Mouse (Mus musculus) regulatory T cell (primary cell): ENCODE results near the gene Cxcl9.
"Not testable (repeated sequence)": the region's sequence is repeated elsewhere in the genome, so short reads cannot be mapped to it uniquely, and the experiment has no call there.

Experiments
- in situ Hi-C: fragments of 300-600 bp; cut with MboI, MseI; formaldehyde crosslinking; loops from one replicate; pipeline ENCODE4 v1.15.1; 2025; ENCODE audit warnings: high pct_unique_total_duplicates

The Cxcl9 gene

DNA sequence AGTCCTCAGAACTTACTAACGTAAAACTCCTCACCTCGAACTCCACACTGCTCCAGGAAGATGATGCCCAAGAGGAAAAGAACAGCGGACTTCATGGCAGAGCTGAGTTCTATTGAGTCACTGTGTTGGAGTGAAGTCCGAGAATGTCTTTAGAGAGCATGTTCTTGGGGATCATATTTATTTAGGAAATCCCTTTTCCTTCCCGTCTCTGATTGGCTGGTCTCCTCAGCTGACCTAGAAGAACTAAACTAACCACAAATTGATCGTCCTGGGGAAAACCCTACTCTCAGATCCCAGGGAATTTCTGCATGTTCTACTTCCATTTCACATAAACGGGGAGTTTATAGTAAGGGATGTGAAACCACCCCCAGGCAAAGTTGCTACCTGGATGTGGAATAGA lies at the start of gene Cxcl9:
Gene Cxcl9 (minus strand): TSS at position 151 of the 400 bp plus-strand sequence.
- in situ Hi-C loops: no loop called here

DNA sequence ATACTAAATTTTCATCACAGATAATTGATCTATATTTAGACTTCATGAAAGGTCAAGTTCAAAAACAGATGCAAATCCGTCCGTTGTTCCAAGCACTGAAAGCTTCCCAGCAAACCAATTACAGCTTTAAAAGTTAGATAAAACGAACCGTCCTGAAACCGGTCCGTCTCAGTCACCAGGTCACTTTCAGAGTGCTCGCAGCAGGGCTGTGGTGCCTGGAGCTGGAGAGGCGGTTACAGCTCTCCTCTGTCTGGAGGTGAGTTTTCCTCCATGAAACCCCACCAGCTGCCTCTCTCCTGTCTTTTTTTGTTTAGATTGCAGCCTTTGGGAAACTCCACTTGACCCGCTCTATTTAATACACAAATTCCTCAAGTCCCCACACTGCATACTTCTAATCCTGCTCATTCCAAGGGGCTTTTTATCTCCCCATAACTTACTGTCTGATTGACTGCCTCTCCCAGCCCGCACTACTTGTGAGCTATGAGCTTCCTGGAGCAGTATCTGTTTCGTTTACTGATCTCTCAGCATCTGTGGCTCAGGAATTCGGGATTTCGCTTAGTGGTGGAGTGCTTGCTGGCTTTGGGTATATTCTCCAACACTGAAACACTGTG lies 49.0 kb upstream of the Cxcl9 start:
- in situ Hi-C loops: no loop called here

DNA sequence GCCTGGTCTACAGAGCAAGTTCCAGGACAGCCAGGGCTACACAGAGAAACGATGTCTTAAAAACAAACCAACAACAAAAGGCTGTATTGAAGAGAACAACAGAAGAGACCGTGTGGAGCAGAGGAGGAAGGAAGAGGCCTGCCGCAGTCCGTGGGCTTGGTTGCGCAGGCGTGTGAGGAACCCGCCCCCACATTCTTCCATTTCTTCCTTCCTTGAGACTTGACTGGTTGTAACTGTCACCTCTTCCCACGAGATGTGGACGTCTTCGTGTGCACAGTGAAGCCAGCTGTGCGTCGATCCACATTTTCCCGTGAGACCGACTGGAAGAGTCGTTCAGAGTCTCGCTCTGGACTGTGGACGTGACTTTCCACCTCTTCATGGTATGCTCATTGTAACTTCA lies 47.5 kb upstream of the Cxcl9 start:
- in situ Hi-C loops: no loop called here

DNA sequence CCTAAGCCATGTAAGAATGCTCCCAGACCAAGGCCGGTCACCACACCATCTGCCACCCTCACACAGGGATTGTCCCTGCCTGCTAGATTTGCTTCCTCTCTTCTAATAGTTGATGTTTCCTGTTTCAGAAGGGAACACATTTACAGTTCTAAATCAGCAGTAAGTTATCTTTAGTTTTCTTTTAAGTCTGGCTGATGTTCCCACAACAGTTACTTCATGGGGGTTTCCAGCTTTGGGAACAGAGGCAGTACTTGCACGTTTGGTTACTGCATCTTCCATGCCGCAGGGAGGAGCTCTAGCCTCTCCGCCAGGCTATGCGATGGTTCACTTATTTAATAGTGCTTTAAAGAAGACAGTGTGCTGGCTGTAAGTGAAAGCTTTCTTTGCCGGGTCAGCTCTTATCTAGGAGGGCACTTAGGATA lies 46.9 kb upstream of the Cxcl9 start:
- in situ Hi-C loops: no loop called here

DNA sequence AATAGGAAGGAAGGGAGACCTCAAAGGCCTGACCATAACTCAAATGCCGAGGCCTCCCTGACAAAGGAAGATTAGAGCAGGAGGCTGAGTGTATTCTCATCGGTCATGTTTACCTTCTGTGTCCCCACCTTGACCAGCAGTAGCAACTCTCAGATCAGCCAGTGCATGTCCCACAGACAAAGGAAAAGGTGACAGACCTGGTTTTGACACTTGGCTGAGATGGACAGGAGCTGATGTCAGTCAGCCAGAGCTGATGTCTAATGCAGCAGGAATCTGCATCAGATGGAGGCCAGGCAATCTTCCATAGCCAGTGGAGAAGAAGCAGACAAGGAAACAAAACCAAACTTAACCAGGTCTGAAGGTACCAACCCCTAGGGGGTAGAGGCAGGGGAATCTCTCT lies 44.7 kb upstream of the Cxcl9 start:
- in situ Hi-C loops: no loop called here

DNA sequence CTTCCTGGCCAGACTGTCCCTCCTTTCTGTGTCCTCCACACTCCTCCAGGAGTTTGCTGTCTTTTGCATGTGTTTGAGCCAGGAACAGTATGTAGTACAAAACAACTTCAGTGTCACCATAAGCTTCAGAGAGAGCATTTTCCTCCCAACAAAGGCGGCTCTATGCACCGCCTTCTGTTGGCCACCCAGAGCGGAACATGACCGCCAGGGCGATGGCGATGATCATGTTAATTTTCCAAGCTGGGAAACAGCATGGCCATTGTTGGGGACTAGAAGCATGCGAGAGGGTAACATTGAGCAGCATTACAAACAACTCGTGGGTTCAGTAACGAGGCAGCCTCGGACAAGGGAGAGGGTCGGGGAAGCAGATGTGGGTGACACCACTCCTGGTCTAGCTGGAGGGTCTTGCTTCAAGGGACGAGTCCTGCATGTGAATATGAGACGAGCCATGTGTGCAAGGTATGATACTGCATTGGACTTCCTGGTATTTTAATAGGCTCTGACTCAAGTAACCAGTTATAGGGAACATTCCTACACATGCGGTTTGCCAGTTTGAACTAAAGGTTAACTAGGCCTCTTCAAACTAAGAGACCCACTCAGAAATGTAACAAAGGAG lies 43.6 kb upstream of the Cxcl9 start:
- in situ Hi-C loops: no loop called here

DNA sequence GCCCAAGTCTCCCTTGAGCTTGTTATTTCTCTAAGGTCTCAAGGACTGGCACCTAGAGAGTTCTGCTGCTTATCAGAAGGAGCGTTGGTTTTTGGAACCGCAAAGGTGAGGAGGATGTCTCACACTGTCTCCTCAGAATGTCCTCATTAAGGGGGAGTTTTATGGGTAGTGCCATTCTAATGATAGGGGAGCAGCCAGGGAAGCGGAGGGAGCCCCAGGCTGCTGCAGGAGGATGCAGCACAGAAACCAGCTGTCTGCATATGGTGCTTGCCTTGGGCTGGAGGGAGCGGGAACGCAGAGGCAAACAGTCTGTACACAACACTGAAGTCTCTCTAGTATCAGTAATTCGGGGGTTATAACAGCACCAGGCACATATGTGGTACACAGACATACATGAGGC lies 43.0 kb upstream of the Cxcl9 start:
- in situ Hi-C loops: no loop called here

DNA sequence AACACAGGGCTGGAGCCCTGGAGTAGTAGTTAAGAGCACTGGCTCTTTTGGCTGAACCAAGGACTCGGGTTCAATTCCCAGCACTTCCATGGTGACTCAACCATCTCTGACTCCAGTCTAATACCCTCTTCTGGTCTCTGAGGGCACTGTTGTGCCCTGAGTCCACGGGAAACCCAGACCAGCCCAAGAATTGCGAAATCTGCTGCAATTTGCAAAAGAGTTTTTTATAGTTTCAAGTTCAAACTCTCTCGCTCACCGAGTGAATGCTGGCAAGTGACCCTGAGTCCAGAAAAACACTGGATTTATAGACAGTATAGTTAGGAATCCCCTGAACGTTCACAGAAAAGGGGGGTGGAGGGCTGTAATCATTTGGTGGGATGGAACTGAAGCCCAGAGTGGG lies 42.5 kb upstream of the Cxcl9 start:
- in situ Hi-C loops: no loop called here

DNA sequence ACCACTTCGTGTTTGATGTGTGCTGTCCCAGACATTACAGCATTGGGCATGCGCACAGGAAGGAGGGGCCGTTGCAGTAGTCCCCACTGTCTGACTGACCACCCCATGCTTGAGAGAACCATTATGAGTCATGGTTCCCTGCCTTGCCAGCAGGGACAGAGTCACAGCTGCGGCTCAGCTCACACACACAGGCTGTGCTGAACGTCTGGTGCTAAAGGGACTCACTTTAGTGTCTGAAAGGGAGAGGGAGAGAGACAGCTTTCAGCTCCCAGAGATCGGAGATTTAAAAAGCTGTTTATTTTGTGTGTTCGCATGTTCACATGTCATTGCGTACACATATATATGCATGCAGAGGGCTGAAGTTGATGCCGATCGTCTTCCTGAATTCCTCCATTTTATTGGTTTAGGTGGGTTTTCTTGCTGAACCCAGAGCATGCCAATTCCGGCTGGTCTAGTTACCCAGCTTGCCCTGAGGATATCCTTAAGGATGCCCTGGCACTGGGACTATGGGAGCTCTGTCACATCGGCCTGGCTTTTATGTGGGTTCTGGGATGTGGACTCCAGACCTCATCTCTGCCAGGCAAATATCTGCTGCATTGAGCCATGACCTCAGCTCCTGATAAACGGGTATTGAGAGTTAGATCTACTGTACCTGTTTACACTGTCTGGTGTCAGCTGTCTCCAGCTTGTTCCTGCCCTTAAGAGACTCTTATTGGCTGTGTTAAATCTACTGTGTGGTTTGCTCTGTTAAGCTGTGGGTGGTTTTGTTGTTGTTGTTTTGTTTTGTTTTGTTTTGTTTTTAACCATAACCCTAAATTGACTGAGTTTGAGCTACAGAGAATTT lies 41.5 kb upstream of the Cxcl9 start:
- in situ Hi-C loops: no loop called here

DNA sequence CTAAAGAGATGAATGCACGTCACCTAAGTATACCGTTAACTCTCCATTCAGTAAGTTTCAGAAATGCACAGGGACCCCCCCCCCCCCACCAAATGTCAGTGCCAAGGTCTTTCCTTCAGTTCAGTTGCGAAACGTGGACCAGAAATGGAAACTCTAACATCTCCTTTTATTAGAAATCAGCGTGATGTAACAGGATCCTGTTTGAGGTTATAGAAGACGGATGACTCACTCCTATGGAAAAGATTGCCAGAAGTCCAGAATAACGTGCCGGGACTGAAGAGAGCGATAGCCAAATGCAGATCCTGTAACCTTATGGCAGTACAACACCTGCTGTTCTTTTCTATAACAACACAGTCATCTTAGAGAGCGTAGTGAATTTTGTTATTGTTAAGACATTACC lies 40.5 kb upstream of the Cxcl9 start:
- in situ Hi-C loops: no loop called here

DNA sequence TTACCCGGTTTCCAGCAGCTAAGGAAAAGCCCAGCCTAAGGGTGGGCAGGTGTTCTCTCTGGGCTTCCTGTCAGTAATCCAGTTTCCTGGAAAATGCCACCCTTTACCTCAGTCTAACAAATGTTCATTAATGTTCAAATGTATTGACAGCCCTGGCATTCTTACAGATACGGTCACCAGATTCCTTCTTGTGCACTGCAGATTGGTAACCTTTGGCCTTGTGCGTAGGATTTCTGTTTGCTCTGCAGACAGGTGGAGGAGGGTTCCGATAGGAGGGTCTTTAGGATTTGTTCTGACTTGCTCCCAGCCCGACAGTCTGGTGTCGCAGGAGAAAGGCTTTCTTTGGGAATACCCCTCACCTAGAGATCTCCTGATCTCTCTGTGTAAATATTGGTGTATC lies 38.7 kb upstream of the Cxcl9 start:
- in situ Hi-C loops: no loop called here

DNA sequence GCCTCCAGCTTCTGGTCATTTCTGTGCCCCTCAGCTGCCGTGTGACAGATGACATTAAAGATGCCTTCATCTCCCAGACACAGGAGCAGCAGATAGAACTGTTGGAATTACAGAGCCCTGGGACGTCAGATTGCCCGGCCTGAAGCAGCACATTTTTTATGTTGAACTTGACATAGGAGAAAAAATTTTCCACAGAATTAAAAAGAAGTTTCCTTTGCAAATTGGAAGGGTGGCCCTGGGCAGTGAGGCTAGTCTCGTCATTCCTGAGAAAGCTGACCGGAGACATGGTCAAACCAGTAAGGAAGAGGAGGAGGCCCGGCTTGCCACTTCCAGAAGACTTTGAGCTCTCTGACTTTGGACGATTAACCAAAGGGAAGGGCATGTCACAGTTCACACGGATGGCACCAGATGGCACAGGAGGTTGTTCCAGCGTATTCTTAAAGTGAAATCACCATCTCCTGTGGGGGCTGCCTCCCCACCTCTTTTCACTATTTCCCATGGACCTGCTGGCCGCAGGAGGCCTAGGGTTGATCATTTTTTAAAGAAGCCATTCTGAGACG lies 37.3 kb upstream of the Cxcl9 start:
- in situ Hi-C loops: no loop called here

DNA sequence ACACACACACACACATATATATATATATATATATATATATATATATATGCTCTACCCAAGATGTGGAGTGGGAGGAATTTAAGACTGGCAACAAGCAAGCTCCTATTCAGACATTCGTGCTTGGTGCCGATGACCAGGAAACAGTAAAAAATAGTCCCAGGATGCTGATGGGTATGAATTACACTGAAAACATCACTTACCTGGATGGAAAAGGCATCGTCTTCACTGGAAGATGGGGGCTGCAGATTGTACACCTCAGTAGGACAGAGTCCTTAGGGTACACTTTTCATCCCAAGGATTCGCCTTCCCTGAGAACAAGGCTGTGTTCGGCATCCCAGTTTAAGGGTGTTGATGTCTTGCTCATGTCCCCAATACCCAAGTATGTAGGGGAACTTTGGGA lies 36.1 kb upstream of the Cxcl9 start:
- in situ Hi-C loops: no loop called here

DNA sequence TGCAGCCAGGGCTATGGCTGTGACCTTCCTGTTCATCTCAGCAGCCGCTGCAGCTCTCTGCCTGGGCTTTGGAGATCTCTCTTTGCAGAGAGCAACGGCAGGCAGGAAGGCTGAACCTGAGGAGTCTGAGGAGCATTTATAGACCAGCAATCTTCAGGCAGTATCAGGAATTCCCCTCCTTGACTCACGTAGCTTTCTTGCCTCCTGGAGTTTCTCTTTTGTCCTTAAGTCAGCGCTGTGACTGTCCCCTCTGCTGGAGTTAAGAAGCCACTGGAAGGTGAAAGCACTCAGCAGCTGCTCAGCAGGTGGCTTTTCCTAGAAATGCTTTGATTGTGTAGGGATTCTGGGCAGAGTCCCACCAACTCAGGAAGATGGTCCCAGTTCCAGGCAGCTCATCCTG lies 35.3 kb upstream of the Cxcl9 start:
- in situ Hi-C loops: no loop called here

DNA sequence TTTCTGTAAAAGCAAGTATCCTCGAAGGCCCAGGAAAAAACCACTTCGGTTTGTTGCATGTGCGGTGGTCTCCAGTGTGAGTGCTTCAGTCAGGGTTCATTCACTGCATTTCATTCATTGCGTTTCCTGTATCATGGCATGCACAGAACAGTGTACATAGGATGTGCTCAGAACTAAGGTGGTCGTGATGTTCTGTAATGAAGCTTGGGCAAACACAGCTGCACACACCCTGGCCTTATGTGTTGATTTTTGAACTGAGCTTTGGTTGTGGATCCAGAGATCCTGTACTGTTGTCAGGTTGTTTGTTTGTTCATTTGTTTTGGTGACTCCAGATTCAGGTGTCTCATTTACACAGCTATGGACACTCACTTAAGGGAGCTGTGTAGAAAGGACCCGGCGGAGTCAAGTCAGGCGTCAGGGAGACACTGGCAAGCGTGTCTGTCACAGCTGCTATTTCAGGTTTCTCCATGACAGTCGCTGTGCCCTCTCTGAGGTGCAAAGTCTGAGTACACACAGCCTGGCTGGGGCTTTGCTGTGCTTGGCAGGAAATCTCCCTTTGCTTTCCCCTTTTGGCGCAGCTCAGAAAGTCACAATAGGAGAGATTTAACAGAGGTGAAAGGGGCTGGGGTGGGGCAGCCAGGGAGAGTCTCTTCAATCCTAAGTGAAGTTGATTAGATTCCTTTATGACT lies 31.0 kb upstream of the Cxcl9 start:
- in situ Hi-C loops: no loop called here

DNA sequence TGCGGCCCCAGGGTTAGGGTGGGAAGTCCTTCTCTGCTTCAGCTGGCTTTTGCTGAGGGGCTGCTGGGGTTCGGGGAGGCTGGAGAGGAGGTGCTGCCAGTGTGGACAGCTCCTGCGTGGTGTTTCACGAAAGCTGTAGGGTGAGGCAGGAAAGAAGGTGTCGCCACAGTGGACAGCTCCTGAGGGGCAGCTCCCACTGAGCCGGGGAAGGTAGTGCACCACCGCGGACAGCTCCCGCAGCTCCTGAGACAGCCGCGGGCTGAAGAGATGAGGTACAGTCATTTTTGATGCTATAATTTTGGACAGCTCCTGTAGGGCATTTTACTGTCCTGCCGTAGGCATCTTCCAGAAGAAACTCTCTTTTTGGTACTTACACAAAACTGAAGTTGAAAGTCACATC lies 30.2 kb upstream of the Cxcl9 start:
- in situ Hi-C loops: no loop called here

DNA sequence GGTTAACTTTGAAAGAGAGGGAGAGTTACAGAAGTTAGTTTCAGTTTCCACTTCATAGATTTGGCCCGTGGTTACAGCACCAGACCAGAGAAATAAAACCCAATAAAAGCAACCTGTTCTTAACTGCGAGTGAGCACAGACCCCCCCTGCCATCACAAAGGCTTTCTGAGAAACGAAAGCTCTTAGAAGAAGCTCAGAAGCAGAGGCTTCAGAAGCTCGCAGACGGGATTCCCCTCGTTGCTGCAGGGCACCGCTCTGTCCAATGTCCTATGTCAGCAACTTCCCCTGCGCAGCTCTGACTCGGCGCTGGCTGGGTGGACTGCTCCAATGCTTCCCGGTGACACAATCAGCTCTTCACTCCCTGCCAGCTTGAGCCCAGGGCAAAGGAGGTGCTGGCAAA lies 25.6 kb upstream of the Cxcl9 start:
- in situ Hi-C loops: no loop called here

DNA sequence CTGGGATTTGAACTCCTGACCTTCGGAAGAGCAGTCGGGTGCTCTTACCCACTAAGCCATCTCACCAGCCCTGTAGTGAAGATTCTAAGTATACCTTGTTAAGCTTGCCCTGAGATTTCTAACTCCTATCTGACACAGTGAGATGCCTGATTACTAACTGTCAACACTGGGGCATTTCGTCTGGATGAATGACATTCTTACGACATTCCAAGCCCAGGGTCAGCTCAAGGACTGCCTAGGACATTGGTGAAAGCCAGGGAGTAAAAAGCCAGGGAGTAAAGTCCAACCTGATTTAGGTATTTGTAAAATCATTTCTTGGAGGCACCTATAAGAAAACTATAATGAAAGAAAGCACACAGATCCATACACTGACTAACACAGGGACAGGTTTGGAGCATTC lies 24.8 kb upstream of the Cxcl9 start:
- in situ Hi-C loops: not testable (repeated sequence)

DNA sequence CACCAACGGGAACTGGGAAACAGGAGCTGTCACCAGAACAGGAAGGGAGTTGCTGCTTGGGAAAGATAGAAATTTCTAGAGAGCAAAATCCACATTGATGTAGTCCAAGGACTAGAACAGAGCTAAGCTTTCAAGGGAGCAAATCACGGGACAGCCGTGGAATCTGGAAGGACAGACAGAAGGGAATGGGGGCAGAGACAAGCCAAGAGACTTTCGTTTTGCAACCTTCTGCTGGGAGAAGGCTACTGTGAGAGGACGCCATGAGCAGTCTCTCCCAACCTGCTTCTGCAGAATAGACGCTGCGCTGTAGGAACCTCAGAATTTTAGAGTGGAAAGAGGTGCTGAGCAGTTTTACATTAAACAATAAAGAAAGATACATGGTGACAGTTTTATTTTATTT lies 21.9 kb upstream of the Cxcl9 start:
- in situ Hi-C loops: no loop called here

DNA sequence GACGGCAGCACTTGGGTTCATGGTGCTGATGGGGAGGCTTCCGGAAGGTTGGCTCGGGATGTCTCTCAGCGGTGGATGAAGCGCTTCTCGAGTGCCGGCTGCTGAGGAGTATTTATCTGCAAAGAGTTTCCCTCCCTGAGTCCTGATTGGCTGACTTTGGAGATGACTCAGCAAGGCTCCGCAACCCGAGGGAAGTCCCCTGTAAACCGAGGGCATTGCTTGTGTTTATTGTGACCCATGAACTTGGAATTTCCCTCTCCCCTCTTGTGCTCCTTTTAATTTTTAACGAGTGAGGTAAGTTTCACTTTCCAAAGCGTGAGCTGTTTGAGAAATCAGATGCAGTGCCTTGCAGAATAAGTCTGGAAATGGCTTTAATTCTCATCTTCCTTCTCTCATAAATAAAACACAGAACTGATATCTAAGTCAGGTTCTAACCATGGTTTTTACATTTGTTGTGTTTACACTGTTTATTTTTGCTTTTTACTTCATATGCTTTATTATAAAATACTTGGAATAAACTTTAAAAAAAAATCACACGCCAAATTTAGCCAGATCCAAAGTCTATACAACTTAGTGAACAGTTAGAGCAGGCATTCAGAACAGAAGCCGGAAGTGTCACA lies 21.0 kb upstream of the Cxcl9 start, which contains the start of gene Cxcl10:
Gene Cxcl10 (minus strand): TSS at position 96 of the 620 bp plus-strand sequence.
- in situ Hi-C loops: no loop called here

DNA sequence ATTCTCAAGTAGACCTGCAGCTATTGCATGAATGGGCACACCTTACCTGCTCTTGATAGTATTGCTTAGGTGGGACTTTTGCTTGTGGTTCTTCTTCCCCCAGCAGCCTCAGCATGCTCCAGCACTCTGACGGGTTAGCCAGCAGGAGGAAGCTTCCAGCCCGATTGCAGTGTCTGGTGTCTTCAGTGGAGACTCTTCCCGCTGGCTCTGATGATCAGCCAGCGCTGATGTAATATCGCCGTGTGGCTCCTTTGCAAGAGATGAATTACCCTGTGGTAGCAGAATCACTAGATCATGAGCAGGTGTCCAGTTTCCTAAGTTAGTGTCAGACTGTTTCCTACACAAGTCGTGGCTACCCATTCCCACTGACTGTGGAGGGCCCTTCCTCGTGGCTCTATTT lies 17.1 kb upstream of the Cxcl9 start:
- in situ Hi-C loops: no loop called here

DNA sequence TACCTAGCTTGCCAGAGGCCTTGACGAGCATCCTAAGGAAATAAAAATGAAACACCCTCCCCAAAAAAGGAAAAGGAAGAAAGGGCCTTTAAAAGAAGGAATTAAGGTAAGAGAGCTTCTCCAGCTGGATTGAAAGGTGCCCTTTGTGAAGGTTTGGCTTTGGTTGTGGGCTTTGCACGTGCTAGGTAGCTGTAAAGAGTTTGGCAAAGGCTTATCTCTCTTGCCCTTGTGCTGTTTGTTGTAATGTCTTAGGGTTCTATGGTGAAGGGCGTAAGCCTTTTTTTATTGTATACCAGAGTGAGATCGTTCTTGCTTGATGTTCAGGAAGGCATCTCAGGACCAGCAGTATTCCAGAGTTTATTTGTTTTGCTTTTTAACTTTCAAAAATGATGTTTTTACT lies 12.7 kb upstream of the Cxcl9 start:
- in situ Hi-C loops: no loop called here
